Mouse (Mus musculus): ENCODE data around the gene Olfr237-ps1. TPM values are rescaled to one million over a fixed set of nuclear protein-coding genes. Genes with fewer than 3 reads are reported as not detected.

Olfr237-ps1 gene
- polyA plus RNA-seq, 1 experiment from 2014 or later: not detected

DNA sequence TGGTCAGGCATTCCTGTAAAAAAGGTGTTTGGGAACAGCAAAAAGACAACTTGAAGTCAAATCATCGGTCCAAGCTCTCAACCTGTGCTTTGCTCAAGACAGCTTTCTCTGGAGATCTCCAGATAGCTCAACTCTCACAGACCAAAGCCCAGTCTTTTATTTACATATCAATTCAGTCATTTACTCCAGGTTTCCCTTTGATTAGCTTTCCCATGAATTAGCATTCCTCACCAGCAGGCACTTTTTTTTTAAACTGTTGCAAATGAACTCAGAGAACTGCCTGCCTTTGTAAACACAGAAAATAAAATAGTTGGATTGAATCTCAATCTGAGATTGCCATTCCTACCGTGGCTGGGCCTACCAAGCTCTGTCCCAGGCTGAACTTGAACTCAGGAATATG lies 59.0 kb downstream of the Olfr237-ps1 start:
- Histone ChIP-seq H3K9ac (no peak overlapping the region), H3K9me3 (replicated peaks) (no peaks in the 10 kb centered on the region), H3K27me3 (no peaks in the 10 kb centered on the region), H3K27ac (no peak overlapping the region), H3K4me3 (no peak overlapping the region), H3K36me3 (no peaks in the 10 kb centered on the region), H3K4me2 (no peak overlapping the region), H3K4me1 (replicated peaks) (no peaks in the 10 kb centered on the region)
- WGBS: 44% methylated on average over 2 of the region's 2 CpGs
- ATAC-seq (replicated peaks; ENCODE audit: insufficient number of reproducible peaks, insufficient read depth, low FRiP score, low read depth): no peak

Other genes with a start within 250 kb of the Olfr237-ps1 start
- not detected in 2 replicates for gene Olfr447, start 237.7 kb upstream of the Olfr237-ps1 start, polyA plus RNA-seq (2015; fragmentation: Nextera tagmentation; extraction: Ambion mirVana)
- not detected in 2 replicates for gene Olfr446, start 225.2 kb upstream of the Olfr237-ps1 start, polyA plus RNA-seq (2015; fragmentation: Nextera tagmentation; extraction: Ambion mirVana)
- gene Olfr444, start 197.5 kb upstream of the Olfr237-ps1 start, polyA plus RNA-seq (2015; fragmentation: Nextera tagmentation; extraction: Ambion mirVana): not detected in 2 replicates
- gene Olfr441, start 40.2 kb upstream of the Olfr237-ps1 start, polyA plus RNA-seq (2015; fragmentation: Nextera tagmentation; extraction: Ambion mirVana): not detected in 2 replicates
- gene Olfr437, start 16.7 kb downstream of the Olfr237-ps1 start, polyA plus RNA-seq (2015; fragmentation: Nextera tagmentation; extraction: Ambion mirVana): not detected in 2 replicates
- gene Olfr13, start 25.6 kb downstream of the Olfr237-ps1 start, polyA plus RNA-seq (2015; fragmentation: Nextera tagmentation; extraction: Ambion mirVana): not detected in 2 replicates
- gene Olfr435, start 50.6 kb downstream of the Olfr237-ps1 start, polyA plus RNA-seq (2015; fragmentation: Nextera tagmentation; extraction: Ambion mirVana): not detected in 2 replicates
- not detected in 2 replicates for gene Olfr434, start 66.5 kb downstream of the Olfr237-ps1 start, polyA plus RNA-seq (2015; fragmentation: Nextera tagmentation; extraction: Ambion mirVana)
- not detected in 2 replicates for gene Olfr47, start 85.0 kb downstream of the Olfr237-ps1 start, polyA plus RNA-seq (2015; fragmentation: Nextera tagmentation; extraction: Ambion mirVana)
- gene Arhgef5, start 119.0 kb downstream of the Olfr237-ps1 start, polyA plus RNA-seq (2015; fragmentation: Nextera tagmentation; extraction: Ambion mirVana): 5.9 and 8.1 TPM in 2 replicates
- not detected in 2 replicates for gene Nobox, start 163.0 kb downstream of the Olfr237-ps1 start, polyA plus RNA-seq (2015; fragmentation: Nextera tagmentation; extraction: Ambion mirVana)

Data from heart, embryonic 15.5 days (tissue).